Mouse (Mus musculus): ENCODE results near the gene Fxyd1. TPM values are rescaled to one million over a fixed set of nuclear protein-coding genes. Genes with fewer than 3 reads are reported as not detected.
A peak's percentile ranks its signal among the peaks of the same experiment; 100 is the strongest.

Gene Fxyd1
- polyA plus RNA-seq, 1 experiment: 10.3 TPM

GRCm38 (mm10) chr7:31049135-31049845 lies 7.7 kb downstream of the Fxyd1 start:
- Histone ChIP-seq H3K27ac (ENCODE audit: insufficient read depth, low read length) (no peak overlapping the region), H3K4me1 (ENCODE audit: control insufficient read depth, insufficient read depth, low read length) (no peaks in the 10 kb centered on the region), H3K4me3 (ENCODE audit: insufficient read depth, low read length) (no peak overlapping the region)
- TF ChIP-seq POLR2A (IDR thresholded peaks at IDR 0.05; ENCODE audit: low read depth, low read length) (no peak), CTCF (IDR thresholded peaks at IDR 0.05; ENCODE audit: borderline replicate concordance, insufficient read depth, low read length) (no peak)

- TF ChIP-seq POLR2A (IDR thresholded peaks at IDR 0.05; ENCODE audit: low read depth, low read length) (no peak), CTCF (IDR thresholded peaks at IDR 0.05; ENCODE audit: borderline replicate concordance, insufficient read depth, low read length) (no peak)
- Histone ChIP-seq H3K27ac (ENCODE audit: insufficient read depth, low read length) (no peak within 1 kb of the TSS), H3K4me1 (ENCODE audit: control insufficient read depth, insufficient read depth, low read length) (0 out of 2 replicates have a peak, but pooled peaks cover 3% of the 10 kb centered on the region), H3K4me3 (ENCODE audit: insufficient read depth, low read length) (peak within 1 kb of the TSS; percentile 60)
Measured at GRCm38 (mm10) chr7:31042431-31042910, 14.5 kb downstream of the Fxyd1 start, which contains the start of gene Fxyd5. TSS of gene Fxyd5 (minus strand) at chr7:31042481.

GRCm38 (mm10) chr7:31041662-31042315 lies 15.2 kb downstream of the Fxyd1 start:
- TF ChIP-seq POLR2A (IDR thresholded peaks at IDR 0.05; ENCODE audit: low read depth, low read length): peak; percentile 66
- no peak for TF ChIP-seq CTCF (IDR thresholded peaks at IDR 0.05; ENCODE audit: borderline replicate concordance, insufficient read depth, low read length)
- Histone ChIP-seq H3K27ac (ENCODE audit: insufficient read depth, low read length) (no peak overlapping the region), H3K4me3 (ENCODE audit: insufficient read depth, low read length) (peak overlapping the region; percentile 60), H3K4me1 (ENCODE audit: control insufficient read depth, insufficient read depth, low read length) (0 out of 2 replicates have a peak, but pooled peaks cover 3% of the 10 kb centered on the region)

- peak overlapping the region; percentile 60 for H3K4me3 ChIP-seq (ENCODE audit: insufficient read depth, low read length)
- no peak overlapping the region for H3K27ac ChIP-seq (ENCODE audit: insufficient read depth, low read length)
- TF ChIP-seq CTCF (IDR thresholded peaks at IDR 0.05; ENCODE audit: borderline replicate concordance, insufficient read depth, low read length): no peak
- TF ChIP-seq POLR2A (IDR thresholded peaks at IDR 0.05; ENCODE audit: low read depth, low read length): no peak
- 0 out of 2 replicates have a peak, but pooled peaks cover 3% of the 10 kb centered on the region for H3K4me1 ChIP-seq (ENCODE audit: control insufficient read depth, insufficient read depth, low read length)
Measured at GRCm38 (mm10) chr7:31041023-31041407, 16.0 kb downstream of the Fxyd1 start.

GRCm38 (mm10) chr7:31040281-31041022 lies 16.5 kb downstream of the Fxyd1 start:
- H3K4me1 ChIP-seq (ENCODE audit: control insufficient read depth, insufficient read depth, low read length): 0 out of 2 replicates have a peak, but pooled peaks cover 3% of the 10 kb centered on the region
- H3K4me3 ChIP-seq (ENCODE audit: insufficient read depth, low read length): no peak overlapping the region
- no peak overlapping the region for H3K27ac ChIP-seq (ENCODE audit: insufficient read depth, low read length)
- TF ChIP-seq CTCF (IDR thresholded peaks at IDR 0.05; ENCODE audit: borderline replicate concordance, insufficient read depth, low read length) (no peak), POLR2A (IDR thresholded peaks at IDR 0.05; ENCODE audit: low read depth, low read length) (no peak)

- H3K4me3 ChIP-seq (ENCODE audit: insufficient read depth, low read length): no peak overlapping the region
- no peak overlapping the region for H3K27ac ChIP-seq (ENCODE audit: insufficient read depth, low read length)
- H3K4me1 ChIP-seq (ENCODE audit: control insufficient read depth, insufficient read depth, low read length): 0 out of 2 replicates have a peak, but pooled peaks cover 3% of the 10 kb centered on the region
- no peak for TF ChIP-seq CTCF (IDR thresholded peaks at IDR 0.05; ENCODE audit: borderline replicate concordance, insufficient read depth, low read length)
Measured at GRCm38 (mm10) chr7:31039011-31039410, 18.0 kb downstream of the Fxyd1 start.

GRCm38 (mm10) chr7:31037675-31038074 lies 19.3 kb downstream of the Fxyd1 start:
- H3K4me3 ChIP-seq (ENCODE audit: insufficient read depth, low read length): no peak overlapping the region
- H3K27ac ChIP-seq (ENCODE audit: insufficient read depth, low read length): no peak overlapping the region
- H3K4me1 ChIP-seq (ENCODE audit: control insufficient read depth, insufficient read depth, low read length): 0 out of 2 replicates have a peak, but pooled peaks cover 3% of the 10 kb centered on the region
- TF ChIP-seq CTCF (IDR thresholded peaks at IDR 0.05; ENCODE audit: borderline replicate concordance, insufficient read depth, low read length): no peak
- TF ChIP-seq POLR2A (IDR thresholded peaks at IDR 0.05; ENCODE audit: low read depth, low read length): no peak

- TF ChIP-seq CTCF (IDR thresholded peaks at IDR 0.05; ENCODE audit: borderline replicate concordance, insufficient read depth, low read length) (no peak), POLR2A (IDR thresholded peaks at IDR 0.05; ENCODE audit: low read depth, low read length) (no peak)
- Histone ChIP-seq H3K27ac (ENCODE audit: insufficient read depth, low read length) (no peak overlapping the region), H3K4me3 (ENCODE audit: insufficient read depth, low read length) (no peak overlapping the region), H3K4me1 (ENCODE audit: control insufficient read depth, insufficient read depth, low read length) (0 out of 2 replicates have a peak, but pooled peaks cover 3% of the 10 kb centered on the region)
Measured at GRCm38 (mm10) chr7:31036917-31037316, 20.1 kb downstream of the Fxyd1 start.

GRCm38 (mm10) chr7:31035291-31035690 lies 21.7 kb downstream of the Fxyd1 start:
- Histone ChIP-seq H3K27ac (ENCODE audit: insufficient read depth, low read length) (no peak overlapping the region), H3K4me1 (ENCODE audit: control insufficient read depth, insufficient read depth, low read length) (no peaks in the 10 kb centered on the region)
- TF ChIP-seq CTCF (IDR thresholded peaks at IDR 0.05; ENCODE audit: borderline replicate concordance, insufficient read depth, low read length) (no peak), POLR2A (IDR thresholded peaks at IDR 0.05; ENCODE audit: low read depth, low read length) (no peak)

More at GRCm38 (mm10) chr7:31035291-31035690, 21.7 kb downstream of the Fxyd1 start:
- no peak overlapping the region for H3K4me3 ChIP-seq (ENCODE audit: insufficient read depth, low read length)

Data from embryonic fibroblast, embryonic 13.5 days (primary cell).